Mouse (Mus musculus) cerebellum, adult 18-20 months (tissue): ENCODE measurements at regions not wholly inside any gene's neighbourhood (a gene's known extent, or its start where the extent isn't known, plus 50 kb on each side); places are given as distances from the start of the nearest gene placed in this dataset.
"Not testable (repeated sequence)": the region's sequence is repeated elsewhere in the genome, so short reads cannot be mapped to it uniquely, and the experiment has no call there.

Experiments used
- DNase-seq, 2 experiments: peaks; one replicate each; pipeline ENCODE4 v3.0.0; 2021

- not testable (repeated sequence) for DNase-seq
Measured at GRCm38 (mm10) chr12:115320641-115321040, 726.9 kb upstream of the Zfp386 start.

- DNase-seq, result no peak
Measured at GRCm38 (mm10) chr12:115328439-115328838, 719.1 kb upstream of the Zfp386 start.

- not testable (repeated sequence) for DNase-seq
Measured at GRCm38 (mm10) chr12:115334770-115335169, 712.8 kb upstream of the Zfp386 start.

GRCm38 (mm10) chr12:115336594-115336993 is 710.9 kb upstream of the Zfp386 start:
- DNase-seq, result no peak

- DNase-seq, result not testable (repeated sequence)
Measured at GRCm38 (mm10) chr12:115346112-115346511, 701.4 kb upstream of the Zfp386 start.

- not testable (repeated sequence) for DNase-seq
Measured at GRCm38 (mm10) chr12:115359050-115359449, 688.5 kb upstream of the Zfp386 start.

- DNase-seq, result not testable (repeated sequence)
Measured at GRCm38 (mm10) chr12:115365628-115366027, 681.9 kb upstream of the Zfp386 start.

GRCm38 (mm10) chr12:115371784-115372183 is 675.7 kb upstream of the Zfp386 start:
- not testable (repeated sequence) for DNase-seq

- not testable (repeated sequence) for DNase-seq
Measured at GRCm38 (mm10) chr12:115373056-115373455, 674.5 kb upstream of the Zfp386 start.

- not testable (repeated sequence) for DNase-seq
Measured at GRCm38 (mm10) chr12:115386479-115386878, 661.0 kb upstream of the Zfp386 start.

- no peak for DNase-seq
Measured at GRCm38 (mm10) chr12:115404116-115404515, 643.4 kb upstream of the Zfp386 start.

- no peak for DNase-seq
Measured at GRCm38 (mm10) chr12:115404657-115405056, 642.9 kb upstream of the Zfp386 start.

GRCm38 (mm10) chr12:115446247-115446646 is 601.3 kb upstream of the Zfp386 start:
- not testable (repeated sequence) for DNase-seq

GRCm38 (mm10) chr12:115452626-115453025 is 594.9 kb upstream of the Zfp386 start:
- not testable (repeated sequence) for DNase-seq

GRCm38 (mm10) chr12:115464777-115465176 is 582.7 kb upstream of the Zfp386 start:
- DNase-seq, result not testable (repeated sequence)

GRCm38 (mm10) chr12:115468015-115468414 is 579.5 kb upstream of the Zfp386 start:
- DNase-seq, result not testable (repeated sequence)

- DNase-seq, result not testable (repeated sequence)
Measured at GRCm38 (mm10) chr12:115468569-115468968, 579.0 kb upstream of the Zfp386 start.

- no peak for DNase-seq
Measured at GRCm38 (mm10) chr12:115498865-115499264, 548.7 kb upstream of the Zfp386 start.

GRCm38 (mm10) chr12:115507285-115507684 is 540.2 kb upstream of the Zfp386 start:
- not testable (repeated sequence) for DNase-seq

- DNase-seq, result not testable (repeated sequence)
Measured at GRCm38 (mm10) chr12:115508615-115509342, 538.7 kb upstream of the Zfp386 start.

- not testable (repeated sequence) for DNase-seq
Measured at GRCm38 (mm10) chr12:115518778-115519541, 528.6 kb upstream of the Zfp386 start.

- no peak for DNase-seq
Measured at GRCm38 (mm10) chr12:115527065-115527464, 520.5 kb upstream of the Zfp386 start.

- DNase-seq, result no peak
Measured at GRCm38 (mm10) chr12:115542482-115542881, 505.0 kb upstream of the Zfp386 start.

GRCm38 (mm10) chr12:115566878-115567277 is 480.6 kb upstream of the Zfp386 start:
- not testable (repeated sequence) for DNase-seq
